Mouse (Mus musculus) liver, adult (tissue): ENCODE data around the gene Commd1.

Experiments used
- GATA4 ChIP-seq: IDR thresholded peaks from 2 replicates; pipeline ENCODE4 v1.6.1; 2014; ENCODE audit warnings: mild to moderate bottlenecking, low read length; ENCODE audit not compliant: insufficient replicate concordance

Commd1 gene

DNA sequence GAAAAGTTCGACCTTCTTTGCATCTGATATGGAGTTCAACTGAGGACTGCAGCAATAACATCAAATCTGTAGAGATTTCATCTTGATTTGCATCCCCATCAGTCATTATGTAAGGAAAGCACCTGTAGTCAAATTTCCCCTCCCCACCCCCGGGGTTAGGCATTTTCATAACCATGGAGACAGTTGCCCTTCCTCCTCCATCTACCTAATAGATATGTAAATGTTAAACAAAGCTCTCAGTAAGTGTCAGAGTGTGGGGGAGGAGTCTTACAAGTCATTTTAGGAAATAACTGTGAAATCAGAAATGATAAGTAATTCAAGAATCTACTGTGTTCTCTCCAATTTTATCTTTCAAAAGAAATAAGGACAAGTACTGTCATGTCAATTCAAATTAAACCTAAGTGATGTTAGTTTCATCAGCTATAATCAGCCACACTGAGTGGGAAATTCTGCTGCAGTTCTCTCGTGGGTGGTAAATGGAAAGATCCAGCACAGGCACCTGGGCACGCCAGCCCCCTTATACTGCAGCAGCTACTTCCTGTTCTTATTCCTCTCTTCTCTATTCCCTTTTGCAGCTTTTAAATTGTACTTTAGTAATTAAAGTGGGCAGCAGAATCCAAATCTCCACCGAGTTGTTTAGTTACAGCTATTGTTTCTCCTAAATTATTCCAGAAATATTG, 45.6 kb downstream of the Commd1 start:
- TF ChIP-seq GATA4: no peak

DNA sequence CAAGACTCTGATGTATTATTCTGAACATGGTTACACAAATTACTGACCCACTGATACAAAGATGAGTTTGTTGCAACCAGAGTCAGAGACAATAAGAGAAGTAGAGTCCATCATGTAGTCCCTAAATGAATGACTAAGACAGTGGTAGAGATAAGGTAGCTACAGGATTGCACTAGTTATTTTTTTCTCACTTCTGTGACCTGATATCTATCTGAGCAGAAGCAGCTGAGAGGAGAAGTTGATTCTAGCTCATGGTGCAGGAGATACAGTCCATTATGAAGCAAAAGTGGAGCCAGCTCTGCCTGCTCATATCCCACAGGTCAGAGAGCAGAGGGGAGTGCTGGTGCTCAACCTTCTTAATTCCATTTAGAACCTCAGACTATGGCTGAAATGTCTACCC, 50.0 kb downstream of the Commd1 start:
- no peak for TF ChIP-seq GATA4

DNA sequence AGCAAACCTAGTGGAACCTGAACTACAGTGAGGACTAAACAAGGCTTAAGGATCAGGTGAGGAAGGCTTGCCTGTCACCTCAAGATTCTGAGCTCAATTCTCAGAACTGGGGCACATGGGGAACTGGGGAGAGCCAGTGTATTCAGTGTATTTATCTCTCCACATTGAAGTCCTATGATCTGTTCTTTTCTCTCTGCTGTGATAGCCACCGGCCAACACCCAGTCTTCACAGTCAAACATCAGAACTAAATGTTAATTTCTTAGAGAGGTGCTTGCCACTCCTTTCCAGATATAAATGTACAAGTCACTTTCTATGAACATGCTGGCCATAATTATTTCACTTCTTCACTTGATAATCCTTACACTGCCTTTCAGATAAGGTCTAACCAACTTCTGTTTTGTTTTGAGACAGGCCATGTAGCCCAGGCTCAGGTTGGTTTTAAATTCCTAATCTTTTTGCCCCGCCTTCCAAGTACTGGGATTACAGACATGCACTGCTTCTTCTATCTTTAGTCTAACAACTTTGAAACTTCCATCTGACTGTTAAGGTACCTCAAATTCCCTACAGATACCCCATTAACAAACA, 50.8 kb downstream of the Commd1 start:
- TF ChIP-seq GATA4: no peak

DNA sequence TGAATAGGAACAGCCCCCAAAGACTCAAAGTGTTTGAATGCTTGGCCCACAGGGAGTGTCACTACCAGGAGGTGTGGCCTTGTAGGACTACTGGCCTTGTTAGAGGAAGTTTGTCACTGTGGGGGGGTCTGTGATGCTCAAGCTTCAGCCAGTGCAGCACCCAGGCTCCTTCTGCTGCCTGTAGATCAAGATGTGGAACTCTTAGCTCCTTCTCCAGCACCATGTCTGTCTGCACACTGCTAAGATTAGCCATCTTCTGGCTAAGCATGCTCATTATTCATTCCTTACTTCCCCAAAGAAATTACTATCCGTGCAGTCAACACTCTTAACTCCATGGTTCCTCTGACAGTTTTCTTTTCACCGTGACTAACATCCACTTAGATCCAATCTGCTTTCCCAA, 52.1 kb downstream of the Commd1 start:
- no peak for TF ChIP-seq GATA4

DNA sequence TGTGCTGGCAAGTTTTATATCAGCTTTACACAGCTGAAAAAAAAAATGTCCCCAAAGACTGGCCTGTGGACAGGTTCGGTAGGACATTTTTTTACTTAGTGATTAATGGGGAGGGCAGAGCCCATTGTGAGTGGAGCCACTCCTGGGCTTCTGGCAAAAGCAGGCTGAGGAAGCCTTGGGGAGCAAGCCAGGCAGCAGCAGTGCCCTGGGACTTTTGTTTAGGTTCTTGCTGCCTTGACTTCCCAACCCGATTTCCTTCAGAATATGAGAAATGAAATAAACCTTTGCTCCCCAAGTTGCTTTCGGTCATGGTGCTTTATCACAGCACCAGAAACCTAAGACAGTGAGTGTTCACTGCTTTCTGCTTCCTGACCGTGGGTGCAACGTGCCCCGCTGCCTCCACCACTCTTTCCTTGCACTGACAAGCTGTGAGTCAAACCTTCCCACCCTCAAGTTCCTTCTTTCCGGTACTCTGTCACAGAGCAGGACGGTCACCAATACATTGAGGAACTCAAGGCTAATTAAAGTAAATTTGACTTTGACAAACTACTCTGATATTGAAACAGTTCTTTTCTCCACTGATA, 53.5 kb downstream of the Commd1 start:
- TF ChIP-seq GATA4: no peak

DNA sequence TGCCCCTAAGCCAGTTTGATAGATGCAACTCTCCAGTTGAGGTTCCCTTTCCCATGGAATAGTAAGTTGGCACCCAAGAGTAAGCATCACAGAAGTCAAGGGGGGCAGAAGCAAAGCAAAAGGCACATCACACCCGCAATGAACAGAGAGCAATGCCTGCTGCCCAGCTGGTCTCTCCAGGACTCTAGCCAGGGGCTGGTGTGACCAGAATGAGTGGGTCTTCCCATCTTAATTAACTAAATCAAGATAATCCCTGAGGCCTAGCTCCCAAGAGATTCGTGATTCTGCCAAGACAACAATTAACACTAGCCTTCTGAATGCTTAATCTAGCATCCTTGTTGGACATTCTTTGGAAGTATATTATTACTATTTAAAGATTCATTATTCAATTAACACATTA, 58.6 kb downstream of the Commd1 start:
- TF ChIP-seq GATA4: no peak

DNA sequence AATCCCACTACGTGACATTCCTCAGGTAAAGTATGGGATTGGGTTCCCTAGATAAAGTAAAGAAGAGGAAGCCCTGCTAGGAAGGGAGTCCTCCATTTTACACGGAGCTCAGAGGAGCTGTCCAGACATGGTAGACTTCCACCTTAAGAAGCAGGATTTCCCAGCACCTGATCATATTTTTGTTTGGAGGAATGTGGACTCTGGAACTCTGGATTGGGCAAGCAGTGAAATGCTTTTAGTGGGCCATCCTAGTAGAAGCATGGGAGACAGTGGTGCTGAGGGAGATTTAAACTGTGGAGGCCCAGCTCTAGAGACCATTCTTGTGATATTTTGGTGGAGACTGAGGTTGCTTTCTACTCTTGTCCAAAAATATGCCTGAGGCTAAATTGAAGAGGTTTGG, 59.6 kb downstream of the Commd1 start:
- no peak for TF ChIP-seq GATA4

DNA sequence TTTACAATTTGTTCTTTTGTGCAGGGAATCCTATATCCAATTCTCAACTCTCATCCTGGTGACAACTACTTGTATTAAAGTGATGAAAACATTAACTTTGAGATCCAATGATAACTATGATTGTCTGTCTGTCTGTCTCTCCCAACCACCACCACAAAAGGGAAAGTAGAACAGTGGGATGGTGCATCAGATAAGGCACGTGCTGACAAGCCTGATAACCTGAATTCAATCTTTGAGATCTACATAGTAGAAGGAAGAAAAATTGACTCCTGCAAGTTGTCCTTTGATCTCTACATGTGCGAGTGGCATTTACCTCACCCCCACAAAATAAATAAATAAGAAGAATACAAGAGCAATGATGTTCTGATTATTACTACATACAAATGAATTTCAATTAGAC, 62.8 kb downstream of the Commd1 start:
- TF ChIP-seq GATA4: no peak

DNA sequence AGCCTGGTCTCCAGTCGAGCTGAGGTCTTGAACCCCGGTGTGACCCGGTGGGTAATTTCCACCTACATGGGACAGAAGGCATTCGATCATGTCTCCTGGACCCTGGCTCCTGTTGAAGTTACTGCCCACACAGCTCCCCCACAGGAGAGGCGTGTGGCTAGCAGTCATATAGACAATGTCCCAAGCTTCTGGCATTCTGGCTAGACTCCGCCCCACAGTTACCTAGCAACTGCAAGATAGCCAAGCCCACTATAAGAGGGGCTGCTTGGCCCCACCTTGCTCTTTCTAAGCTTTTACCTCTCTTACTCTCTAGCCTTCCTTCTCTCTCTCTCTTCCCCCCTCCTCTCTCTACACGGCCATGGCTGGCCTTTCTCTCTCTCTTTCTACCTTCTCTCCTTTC, 64.4 kb downstream of the Commd1 start:
- no peak for TF ChIP-seq GATA4

DNA sequence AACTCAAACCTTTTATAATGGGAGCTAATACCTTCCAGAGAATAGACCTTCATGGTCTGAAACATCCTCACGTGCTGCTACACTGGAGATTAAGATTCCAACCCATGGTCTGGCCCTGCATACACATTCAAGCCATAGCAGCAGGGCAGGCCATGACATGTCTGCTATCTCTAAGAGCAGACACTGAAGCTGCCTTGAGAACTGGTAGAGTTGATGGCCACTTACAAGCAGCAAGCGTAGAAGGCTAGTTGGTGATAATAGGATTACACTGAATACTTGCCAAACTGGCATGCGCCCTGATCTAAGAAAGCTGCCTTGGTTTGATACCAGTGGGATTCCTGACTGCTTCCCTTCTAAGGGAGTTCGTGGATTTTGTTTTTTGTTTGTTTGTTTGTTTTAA, 68.4 kb downstream of the Commd1 start:
- no peak for TF ChIP-seq GATA4

DNA sequence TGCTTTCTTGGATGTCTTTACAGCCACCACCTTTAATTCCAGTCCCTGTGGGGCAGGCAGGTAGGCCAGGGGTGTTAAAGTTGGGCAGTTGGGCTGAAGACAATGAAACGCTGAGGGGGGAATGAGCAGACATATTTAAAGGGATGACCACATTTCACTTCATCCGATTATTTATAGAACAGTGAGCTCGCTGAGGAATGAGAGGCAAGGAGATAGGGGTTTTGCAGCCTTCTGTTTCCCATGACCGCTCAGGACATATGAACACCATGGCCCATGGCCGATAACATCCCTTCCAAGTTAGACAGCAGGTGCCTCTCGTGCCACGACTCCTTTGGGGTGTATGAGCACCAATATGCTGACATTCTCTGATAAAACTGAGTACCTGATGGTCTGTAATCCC, 70.4 kb downstream of the Commd1 start:
- no peak for TF ChIP-seq GATA4

DNA sequence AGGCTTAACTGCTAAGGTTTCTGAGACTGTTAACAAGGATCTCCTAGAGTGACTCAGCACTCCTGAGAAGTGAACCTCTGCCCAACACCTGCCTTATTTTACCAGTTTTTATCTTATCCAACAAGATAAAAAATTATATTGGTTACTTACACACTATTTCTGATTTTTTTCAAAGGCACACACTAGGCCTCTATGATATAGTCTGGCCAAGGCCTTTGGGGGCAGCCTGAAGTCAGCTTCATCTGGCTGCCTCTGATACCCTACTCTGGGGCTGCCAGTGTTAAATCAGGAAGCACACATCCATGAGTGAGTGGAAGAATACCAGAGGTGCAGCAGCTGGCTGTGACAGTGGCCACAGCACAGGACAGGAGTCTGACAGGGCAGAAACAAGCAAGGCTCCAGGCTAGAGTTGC, 75.7 kb downstream of the Commd1 start:
- no peak for TF ChIP-seq GATA4

DNA sequence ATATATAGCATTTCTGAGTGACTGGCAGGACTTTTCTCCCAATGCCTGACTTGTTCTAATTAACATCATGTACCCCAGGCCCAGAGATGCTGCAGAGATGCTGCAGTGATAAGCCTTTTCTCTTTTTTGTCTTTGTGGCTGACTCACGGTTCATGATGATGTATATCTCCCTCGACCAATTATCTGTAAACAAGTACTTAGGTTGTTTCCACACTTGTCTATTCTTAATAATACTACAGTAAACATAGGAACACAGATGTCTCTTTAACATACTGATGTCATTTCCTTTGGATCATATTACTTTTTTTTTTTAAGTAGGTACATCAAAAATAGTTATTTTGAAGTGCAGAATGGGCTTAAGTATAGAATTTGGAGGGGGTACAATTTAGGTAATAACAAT, 79.3 kb downstream of the Commd1 start:
- TF ChIP-seq GATA4: no peak

DNA sequence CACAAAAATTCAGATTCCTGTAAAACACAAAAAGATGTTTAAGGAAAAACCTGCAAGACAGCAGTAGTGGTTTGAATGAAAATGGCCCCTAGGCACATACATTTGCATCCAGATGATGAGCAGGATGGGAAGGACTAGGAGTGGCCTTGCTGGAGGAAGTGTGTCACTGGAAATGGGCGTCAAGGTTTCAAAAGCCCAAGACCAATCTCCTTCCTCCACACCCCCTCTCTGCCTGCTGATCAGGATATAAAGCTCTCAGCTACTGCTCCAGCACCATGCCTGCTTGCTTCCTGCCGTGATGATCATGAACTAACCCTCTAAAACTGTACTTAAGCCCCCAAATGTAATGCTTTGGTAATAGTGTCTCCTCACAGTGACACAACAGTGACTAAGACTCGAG, 82.1 kb downstream of the Commd1 start:
- no peak for TF ChIP-seq GATA4

DNA sequence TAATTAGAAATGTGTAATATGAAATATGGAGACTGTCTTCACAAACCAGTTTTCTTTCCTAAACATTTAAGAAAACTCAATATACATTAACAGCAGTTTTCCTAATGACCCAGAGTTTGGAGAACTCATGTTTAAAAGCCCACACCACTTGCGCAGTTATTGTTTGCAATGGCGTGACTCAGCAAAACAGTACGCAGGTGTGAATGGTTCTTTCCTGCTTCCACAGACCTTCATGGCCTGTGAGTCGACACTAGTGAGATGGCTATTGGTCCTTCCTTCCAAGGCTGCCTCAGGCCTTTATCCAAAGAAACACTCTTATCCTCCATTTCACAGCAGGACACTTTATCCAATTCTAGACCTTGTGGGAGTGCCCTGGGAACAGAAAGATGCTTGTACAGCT, 84.5 kb downstream of the Commd1 start:
- no peak for TF ChIP-seq GATA4

DNA sequence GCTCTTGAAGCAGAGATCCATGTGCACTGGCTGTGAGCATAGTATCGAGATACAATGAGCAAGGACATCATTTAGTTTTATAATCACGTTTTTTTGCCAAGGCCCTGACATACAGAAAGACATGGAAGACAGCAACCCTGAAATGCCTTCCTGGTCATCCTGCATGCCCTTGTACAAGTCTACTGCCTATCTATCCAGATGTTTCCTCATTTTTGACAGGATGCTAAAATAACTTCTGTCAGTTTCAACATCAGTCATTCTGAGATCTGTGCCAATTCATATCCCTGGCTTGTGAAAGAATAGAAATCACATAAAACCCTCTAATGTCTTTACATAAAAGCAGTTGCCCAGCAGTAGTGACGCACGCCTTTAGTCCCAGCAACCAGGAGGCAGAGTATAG, 85.1 kb downstream of the Commd1 start:
- TF ChIP-seq GATA4: no peak

DNA sequence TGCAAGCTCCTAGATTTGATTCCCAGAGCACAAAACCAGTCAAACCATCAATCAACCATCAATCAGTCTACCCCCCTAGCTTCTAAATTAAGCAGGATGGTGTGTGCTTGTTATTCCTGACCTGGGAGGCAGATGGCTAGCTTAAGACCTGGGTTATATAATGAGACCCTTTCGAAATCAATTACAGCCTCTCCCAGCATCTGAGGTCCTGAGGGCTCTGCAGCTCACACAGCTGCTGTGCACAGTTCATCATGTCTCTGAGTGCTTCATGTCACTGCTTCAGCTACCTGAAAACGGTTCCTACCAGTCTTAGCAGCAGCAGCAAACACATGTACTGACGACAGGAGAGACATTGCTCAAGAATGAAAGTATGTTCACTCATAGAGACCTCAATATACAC, 89.1 kb downstream of the Commd1 start:
- no peak for TF ChIP-seq GATA4
